Mouse (Mus musculus) right cerebral cortex, postnatal 25 days (tissue): ENCODE measurements at regions not wholly inside any gene's neighbourhood (a gene's known extent, or its start where the extent isn't known, plus 50 kb on each side); places are given as distances from the start of the nearest gene placed in this dataset.
"Not testable (repeated sequence)": the region's sequence is repeated elsewhere in the genome, so short reads cannot be mapped to it uniquely, and the experiment has no call there.

Experiments used
- DNase-seq: peaks from one replicate; pipeline ENCODE4 v3.0.0; 2022

DNA sequence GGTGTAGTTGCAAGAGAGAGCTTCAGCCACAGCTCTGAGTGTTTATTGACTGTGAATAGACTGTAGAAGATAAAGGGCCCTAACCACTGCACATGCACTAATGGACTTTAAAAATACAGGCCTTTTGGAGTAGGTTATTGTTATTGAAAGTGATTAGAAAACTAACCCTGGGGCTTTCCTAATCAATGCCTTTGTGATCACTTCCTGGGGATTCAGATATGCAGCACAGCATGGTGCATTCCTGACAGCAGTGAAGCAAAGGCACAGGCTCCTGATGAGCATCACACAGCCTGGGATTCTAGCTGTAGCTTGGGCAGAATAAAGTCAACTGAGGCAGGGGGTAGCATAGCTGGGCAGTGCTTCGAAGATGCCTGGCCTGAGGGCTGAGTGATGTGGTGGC, 87.3 kb downstream of the Gm11077 start:
- no peak for DNase-seq

DNA sequence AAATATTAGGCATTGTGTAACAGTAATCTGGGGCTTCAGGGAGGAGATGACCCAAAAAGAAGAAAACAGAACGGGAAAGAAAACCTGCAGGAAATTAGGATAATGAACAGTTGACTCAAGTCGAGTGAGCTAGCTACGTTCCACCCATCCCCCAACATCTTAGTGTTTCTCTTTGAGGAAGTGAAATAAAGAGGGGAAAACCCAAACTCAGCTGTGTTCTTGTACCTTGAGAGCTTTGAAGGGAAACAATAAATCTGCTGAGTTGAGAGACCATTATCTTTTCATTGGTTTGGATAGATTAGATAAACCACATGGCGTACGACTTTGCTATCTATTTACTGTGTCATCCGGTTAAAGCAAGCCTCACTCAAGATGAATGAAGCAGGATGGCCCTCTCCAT, 87.7 kb downstream of the Gm11077 start:
- no peak for DNase-seq

DNA sequence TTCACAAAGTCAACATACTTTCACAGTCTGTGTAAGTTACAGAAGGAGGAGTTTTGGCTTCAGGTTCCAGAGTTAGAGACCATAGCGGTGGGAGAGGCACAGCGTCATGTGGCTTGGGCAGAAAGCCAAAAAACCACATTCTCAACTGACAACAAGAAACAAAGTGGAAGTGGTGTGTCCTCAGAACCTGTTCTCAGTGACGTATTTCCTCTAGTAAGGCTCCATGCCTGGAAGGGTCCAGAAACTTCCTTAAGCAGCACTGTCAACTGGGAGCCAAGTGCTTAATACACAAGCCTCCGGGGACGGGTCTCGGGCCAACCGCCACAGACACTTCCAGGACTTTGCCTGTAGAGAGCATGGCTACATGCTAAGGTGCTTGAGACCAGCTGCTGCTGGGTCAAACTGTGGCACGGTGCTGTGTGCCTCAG, 90.4 kb downstream of the Gm11077 start:
- DNase-seq, result no peak

DNA sequence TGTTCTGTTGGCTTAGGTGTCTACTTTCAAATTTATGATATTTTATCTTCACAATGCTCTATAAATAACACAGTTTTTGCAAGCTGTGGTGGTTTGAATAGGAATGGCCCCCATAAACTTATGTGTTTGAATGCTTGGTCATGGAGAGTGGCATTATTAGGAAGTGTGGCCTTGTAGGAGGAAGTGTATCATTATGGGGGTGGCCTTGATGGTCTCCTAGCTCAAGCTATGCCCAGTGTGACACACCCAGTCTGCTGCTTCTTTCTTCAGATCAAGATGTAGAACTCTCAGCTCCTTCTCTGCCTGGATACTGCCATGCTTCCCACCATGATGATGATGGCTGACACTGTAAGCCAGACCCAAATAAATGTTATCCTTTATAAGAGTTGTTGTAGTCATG, 97.4 kb downstream of the Gm11077 start:
- DNase-seq, result no peak

DNA sequence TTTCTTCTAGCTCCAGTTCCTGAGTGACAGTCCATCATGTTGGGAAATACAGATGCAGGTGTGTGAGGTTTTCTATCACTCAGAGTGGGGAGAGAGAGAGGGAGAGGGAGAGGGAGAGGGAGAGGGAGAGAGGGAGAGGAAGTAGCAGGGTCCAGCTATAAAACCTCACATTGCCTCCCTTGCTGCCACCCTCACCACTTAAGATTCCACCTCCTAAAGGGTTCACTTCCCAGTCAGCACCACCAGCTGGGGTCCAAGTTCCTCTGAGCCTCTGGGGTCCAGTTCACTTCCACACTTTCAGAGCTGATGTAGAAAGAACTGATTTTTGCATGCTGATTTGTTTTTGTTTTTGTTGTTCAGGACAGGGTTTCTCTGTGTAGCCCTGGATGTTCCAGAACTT, 98.6 kb downstream of the Gm11077 start:
- DNase-seq, result no peak

DNA sequence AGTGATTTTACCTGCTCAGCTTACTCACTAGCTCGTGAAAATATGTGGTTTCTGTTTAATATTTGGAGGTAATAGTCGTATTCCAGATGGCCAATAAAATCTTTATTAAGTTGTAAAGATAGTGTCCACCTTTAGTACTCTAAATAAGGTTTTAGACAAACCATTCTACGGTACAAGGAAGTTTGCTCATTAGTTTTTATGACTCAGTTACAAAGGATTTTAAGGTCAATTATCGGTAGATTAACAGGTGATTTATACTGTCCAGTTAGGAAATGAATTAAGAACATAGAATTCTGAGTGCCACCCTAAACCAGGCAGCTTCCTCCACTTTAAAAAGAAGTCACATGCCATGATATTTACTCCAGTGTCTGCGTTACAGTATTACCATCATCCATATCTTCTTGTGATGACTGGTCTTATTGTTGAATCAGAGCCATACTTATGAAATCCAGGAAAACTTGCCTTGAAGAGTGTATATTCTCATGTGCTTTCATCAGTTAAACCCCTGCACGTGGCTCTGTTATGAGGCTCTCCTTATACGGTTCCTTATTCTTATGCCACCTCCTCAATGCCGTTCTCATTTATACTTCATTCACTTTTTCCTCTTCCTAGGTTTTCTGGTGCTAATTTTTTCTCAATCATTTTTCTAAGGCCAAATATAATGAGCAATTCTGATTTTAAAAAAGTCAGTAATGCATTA, 114.4 kb downstream of the Gm11077 start:
- DNase-seq, result no peak

DNA sequence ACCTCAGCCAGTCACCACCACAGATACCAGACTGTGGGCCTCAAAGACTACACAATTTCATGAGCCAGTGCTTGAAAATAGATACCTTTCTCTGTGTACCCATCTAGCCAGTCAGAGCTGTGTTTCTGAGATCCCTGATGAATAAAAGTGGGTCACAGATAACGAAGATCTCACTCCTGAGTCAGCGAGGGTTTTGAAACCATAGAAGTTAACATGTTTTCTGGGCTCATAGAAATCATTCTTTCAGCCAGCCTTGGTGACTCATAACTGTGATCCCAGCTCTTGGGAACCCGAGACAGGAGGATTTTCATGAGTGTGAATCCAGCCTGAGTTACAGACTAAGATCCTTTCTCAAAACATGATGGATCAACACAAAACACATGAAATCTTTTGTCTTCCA, 118.1 kb downstream of the Gm11077 start:
- DNase-seq, result no peak

DNA sequence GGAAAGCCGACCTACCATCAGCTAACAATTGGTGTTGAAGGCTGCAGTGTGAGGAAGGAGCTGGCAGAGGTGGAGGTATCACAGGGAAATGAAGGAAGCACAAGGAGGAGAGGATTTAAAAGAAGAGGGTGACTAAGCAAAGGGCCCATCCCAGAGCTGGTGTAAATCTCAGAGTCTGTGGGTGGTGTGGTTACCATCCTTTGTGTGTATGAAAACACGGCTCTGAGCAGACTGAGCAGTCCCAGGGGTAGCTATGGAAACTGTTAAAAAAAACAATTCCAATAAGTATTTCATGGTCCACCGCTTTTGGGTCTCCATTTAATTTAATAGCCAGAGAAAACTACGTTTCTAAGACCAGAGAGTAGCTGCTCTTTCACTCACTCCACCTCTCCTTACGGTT, 123.3 kb downstream of the Gm11077 start:
- no peak for DNase-seq

DNA sequence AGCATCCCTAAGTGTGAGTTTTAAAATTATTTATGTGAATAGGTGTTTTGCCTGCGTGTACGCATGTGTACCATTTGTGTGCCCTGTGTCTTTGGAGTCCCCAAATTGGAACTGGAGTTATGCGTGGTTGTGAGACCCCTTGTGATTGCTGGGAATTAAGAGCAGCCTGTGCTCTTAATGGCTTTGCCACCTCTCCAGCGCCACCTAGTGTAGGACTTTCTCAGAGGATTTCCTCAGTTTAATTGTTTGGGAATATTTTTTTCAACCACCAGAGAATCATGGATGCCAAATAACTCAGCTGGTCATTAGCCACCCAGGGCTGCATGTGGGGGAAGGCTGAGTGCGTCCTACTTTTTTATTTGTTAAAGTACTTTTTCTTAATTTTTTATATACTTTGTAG, 124.4 kb downstream of the Gm11077 start:
- no peak for DNase-seq

DNA sequence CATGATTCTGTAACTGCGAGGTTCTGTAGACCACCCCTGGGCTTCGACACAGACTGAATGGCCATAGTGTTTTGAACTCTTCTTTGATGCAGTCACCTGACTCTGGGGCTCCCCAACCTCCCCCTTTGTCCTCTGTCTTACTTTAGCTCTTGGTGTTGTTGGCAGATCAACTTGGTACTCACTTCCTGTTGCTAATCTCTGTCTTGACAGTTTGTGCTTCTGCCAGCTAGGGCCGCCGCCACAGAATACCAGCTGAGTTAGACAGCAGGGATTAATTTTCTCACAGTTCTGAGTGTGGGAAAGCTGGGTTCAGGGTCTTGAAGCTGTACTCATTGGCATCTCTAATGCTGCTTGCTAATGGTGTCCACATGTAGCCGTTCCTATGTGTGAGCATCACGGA, 125.6 kb downstream of the Gm11077 start:
- no peak for DNase-seq

DNA sequence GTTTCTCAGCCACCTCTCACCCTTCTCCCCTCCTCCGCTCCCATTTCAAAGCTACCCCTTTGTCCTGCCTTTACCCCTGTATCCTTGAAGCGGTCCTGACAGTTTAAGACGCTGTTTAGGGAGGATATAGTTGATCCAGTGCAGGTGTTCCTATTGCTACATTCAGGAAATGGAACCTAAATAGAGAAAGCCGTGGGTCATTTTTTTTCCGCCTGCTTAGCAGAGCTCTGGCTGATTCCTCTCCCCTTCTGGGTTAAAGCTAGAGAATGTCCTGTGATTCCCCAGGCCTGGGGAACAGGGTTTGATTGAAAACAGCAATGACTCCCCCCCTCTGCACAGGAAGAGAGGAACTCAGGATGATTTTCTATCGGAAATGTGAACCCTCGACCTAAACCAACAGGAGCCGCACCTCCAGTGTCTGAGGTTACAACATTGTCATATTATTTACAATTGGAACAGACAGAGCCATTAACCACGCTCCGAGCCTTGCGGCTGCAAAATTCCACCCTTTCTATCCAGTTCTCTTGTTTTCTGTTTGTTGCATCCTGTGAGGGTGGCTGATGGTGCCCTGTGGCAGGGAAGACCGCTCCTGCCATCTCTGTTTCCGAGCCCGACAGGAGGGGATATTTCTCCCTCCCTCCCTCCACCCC, 127.5 kb downstream of the Gm11077 start:
- no peak for DNase-seq

DNA sequence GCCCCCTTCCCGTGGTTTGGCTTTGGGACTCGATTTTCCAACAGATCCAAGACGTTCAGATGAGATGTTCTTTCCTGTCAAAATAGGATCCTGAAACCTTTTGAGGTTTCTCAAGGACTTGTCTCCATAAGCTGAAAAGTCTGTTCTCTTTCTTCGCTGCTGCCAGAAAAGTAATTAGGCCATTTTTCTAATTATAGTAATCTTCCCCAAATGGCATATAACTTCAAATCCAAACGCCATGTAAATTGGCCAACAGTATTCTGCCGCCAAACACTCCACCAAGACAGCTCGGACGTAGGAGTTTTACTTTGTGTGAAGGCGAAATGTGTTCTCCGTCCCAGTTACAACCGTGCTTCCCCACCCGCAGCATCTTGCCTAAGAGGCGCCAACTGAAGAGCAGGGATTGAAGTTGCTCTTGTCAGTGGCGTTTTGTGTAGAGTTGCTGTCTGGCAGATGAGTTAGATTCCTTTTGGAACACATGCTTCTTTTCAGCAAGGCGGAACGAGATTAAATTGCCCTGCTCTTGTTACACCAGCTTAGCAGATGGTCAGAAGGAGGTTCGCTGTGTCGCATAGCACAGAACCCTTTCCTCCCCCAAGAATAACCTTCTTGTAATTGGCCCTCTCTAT, 128.1 kb downstream of the Gm11077 start:
- DNase-seq, result peak; percentile 56

DNA sequence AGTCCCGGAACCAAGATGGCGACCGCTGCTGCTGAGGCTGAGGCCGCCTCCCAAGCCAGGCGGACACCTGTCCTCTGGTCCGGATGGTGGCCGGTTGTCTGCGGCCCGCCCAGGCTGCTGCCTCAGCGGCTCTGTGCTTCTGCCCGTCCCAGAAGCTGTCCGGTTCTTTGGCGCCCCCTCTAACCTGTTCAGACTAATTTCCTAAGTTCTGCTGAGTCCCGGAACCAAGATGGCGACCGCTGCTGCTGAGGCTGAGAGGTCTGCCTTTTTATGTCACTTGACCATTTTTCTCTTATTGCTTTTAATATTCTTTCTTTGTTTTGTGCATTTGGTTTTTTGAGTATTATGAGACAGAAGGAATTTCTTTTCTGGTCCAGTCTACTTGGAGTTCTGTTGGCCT, 140.4 kb downstream of the Gm11077 start:
- DNase-seq, result not testable (repeated sequence)

DNA sequence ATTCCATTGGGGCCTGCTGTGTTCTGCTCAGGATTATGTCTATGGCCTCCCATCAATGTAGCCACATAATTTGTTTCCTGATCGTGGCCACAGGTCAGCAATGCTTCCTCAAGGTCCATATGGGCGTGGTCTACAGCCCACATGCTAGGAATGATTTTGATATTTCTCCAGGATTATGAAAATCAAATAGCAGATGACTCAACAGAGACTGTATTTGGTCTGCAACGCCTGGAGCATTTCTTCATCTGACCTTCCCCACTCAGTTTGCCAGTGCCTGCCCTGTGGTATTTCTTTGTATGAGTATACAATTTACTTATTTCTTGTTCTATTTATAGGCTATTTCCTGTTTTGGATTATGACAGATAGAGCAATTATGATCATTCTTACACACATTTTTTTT, 145.7 kb downstream of the Gm11077 start:
- no peak for DNase-seq

DNA sequence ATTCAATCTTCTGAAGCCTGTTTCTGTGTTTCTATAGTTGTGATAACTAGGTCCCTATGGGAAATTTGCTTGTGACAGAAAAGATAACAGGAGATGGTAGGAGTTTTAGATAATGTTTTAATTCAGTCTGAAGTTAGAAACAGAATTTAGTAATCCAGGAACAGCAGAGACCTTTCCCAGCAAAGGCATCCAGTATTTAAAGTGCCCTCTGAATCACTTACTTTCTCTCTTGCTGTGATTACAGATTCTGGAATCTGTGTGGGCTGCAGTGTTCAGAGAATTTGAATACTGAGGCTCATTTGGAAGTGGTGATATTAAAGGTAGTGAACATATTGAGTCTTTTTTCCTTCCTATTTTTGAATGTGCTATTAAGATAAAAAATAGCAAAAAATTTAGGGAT, 154.6 kb downstream of the Gm11077 start:
- DNase-seq, result no peak

DNA sequence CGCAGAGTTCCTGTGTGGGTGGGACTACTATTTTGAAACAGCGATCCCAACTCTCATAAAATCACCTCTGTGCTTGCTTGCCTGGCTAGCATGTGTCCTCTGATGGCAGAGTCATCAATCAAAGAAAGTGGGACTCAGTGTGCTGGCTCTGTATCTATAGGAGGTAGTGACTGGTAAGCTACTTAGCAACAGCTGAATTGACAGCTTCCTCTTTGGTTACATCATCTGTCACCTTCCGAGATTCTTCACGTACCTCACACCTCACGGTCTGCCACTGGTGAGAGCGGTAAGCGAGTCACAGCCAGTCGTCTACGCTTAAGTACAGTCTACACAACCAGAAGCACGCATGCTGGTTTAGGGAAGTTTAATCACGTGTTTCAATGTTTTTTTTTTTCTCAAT, 159.5 kb downstream of the Gm11077 start:
- DNase-seq, result no peak

DNA sequence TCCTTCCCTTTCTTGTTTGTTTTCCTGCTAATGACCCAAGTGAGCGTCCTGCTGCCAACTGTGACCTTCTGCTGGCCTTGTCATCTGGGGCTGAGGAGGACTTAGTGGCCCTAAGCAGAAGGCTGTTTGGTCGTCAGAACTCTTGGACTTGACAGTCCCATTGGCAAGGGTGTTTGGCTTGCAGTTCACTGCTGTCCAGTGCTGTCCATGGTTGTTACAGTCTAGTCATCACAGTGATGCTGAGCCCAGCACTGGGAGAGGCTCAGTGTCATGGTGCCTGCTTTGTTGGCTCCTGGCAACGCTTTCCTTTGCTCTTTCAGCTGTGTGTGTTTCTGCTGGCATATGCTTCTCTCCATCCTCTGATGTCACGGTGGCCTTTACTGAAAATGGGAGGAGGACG, 161.0 kb downstream of the Gm11077 start:
- DNase-seq, result no peak

DNA sequence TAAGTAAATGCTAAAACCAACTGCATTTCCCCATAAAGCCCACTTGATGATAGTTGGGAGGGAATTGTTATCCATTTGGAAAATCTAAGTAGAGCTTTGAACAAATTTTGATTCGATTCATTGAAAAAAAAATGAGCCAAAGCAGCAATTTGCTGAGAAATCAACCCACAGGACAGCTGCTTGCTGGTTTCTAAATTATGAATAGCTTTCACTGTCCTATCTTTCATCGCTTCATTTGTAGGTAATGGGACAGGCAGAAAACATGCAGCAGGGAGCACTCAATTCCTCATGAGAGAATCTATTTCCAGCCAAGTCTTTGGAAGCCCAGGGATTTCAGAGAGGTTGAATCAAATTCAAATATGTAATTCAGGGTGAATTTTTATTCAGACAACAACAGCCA, 161.5 kb downstream of the Gm11077 start:
- no peak for DNase-seq

DNA sequence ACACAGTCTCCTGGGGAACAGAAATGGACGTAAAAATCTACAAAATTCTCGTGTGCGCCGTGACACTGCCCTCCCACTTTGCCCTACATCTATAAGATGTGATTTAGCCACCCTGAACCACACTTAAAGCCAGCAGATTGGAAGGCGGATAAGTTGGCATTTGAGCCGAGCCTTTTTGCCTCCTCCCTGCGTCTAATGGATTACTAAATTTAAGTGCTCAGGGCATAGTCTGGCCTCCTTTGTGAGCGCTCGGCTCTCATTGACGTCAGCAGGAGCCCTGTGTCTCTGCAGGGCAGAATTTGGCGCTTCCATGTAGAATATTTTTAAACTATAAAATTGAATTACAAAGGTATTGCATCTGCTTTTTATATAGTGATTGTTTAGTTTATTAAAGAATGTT, 165.4 kb downstream of the Gm11077 start:
- no peak for DNase-seq

DNA sequence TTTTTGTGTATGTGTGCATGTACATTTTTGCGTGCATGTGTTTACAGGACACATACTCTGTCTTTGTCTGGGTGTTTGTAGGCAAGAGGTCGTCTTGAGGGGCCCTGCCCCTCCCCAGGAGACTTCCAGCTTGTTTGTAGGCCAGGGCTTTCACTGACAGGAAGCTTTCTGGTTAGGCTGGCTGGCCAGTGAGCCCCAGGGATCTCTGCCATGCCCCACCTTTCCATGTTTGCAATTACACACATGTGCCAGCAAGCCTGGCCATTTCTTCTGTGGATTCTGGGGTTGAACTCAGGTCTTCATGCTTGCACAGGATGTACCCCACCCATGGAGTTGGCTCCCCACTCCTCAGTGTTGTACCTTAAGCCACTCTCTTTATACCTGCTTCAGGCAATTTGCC, 166.4 kb downstream of the Gm11077 start:
- DNase-seq, result no peak

DNA sequence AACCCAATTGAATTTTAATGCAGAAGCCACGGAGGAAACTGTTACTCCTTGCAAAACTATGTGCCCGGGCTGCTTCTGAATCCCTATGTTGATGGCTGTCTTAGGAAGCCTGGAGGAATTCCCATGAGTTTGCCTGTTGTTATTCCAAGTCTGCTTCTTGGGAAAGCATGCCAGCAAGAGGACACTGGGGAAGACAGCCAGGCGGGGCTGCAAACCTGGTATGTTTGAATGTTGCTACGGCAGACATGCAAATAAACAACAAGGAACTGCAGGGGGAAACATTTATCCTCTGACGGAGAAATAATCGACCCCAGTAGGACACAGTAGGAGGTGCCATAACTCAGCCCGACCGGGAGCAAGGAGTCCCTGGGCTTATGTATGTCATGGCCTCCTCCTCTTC, 168.0 kb downstream of the Gm11077 start:
- no peak for DNase-seq

DNA sequence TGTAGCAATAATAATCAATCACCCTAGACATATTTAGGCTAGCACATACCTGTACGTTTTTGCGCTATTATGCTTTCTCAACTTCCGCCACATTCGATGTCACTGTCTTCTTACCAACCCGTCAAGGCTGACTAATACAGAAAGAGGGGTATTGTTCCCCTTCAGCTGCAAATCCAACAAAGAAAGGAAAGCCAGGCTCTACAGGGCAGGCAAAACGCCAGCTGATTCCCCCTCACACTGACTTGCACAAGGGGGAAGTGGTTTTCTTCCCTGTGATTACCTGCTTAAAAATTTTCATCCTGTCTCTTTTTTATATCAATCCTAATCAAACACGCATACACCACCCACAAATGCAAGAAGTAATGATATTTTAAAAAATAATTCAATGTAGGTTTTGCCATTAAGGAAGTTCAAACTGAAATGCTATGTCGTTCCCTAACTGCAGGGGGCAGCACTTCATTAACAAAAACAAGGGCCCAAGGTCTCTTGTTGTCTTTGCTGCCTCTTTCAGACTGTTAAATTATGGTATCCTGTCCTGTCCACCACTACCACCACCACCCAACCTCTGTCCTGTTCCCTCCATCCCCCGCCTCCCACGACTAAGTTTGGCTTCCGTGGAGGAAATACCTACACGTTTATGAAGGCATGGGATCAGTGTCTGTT, 195.4 kb downstream of the Gm11077 start:
- DNase-seq, result peak; percentile 22

DNA sequence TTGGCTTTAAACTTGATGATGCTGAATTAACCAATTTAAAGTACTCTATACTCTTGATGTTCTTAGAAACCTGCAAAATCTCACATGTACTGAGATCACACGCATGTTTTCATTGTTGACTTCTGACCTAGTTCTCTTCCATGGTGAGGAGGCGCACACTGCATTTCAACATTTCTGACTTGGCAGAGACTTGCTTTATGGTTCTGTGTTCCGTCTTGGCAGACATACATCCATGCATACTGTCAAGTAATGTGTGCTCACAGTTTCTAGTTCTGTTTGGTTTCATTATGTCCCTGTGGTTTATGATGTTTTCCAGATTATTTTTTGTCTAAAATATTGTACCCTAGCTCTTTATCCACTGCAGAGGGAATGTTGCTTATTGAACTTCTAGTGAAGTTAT, 198.5 kb downstream of the Gm11077 start:
- no peak for DNase-seq

DNA sequence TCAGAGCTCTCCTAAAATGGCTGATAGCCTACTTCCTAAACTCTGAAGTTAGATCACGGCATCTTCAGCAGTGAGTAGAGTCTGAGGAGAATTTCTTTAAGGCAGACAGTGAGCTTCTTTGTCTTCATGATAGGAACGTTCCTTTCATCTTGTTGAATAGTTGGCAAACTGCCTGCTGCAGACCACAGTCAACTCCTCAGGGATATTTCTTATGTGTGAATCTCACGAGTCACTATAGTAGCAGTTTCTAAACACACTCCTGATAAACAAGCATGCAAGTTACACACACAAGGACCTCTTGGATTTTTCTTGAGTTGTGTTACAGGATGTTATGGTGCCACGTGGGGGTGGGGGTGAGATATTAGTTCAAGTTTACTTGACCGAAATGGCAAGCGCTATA, 205.2 kb downstream of the Gm11077 start:
- DNase-seq, result no peak
